Mouse (Mus musculus): Measurements from ENCODE around the gene Sfmbt2.

DNA sequence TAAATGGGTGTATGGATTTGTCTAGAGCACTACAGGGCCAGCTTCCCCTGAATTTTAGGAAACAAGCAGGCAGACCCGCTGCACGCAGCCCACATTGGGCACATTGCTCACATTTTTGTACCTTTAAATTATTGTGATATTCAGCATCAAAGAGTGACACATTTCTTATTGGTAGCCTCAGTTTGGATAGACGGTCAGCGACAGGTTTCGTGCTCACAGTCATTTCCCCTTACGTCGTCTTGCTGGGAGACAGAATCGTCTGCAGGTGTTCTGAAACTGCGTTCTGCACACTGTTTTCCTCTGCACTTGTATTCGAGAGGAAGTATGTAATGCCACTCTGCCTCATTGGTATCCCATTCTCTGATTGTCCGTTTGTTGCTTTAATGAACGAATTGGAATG is 88.0 kb downstream of the Sfmbt2 start:
- TF ChIP-seq USF1 (IDR thresholded peaks at IDR 0.05; ENCODE audit: low read depth, low read length) (no peak), RCOR1 (conservative IDR thresholded peaks at IDR 0.05; ENCODE audit: low read depth, low read length) (no peak), CTCF (conservative IDR thresholded peaks at IDR 0.05 in 1 of 2, IDR thresholded peaks at IDR 0.05 in 1 of 2; ENCODE audit: low read depth in 2 of 2, low read length in 2 of 2) (no peak), MXI1 (IDR thresholded peaks at IDR 0.05; ENCODE audit: low read depth, low read length) (no peak), MYC (IDR thresholded peaks at IDR 0.05; ENCODE audit: low read depth, low read length) (no peak), POLR2A (IDR thresholded peaks at IDR 0.05; ENCODE audit: low read depth, low read length) (no peak), USF2 (conservative IDR thresholded peaks at IDR 0.05; ENCODE audit: low read depth, low read length) (no peak), MAX (IDR thresholded peaks at IDR 0.05; ENCODE audit: low read length) (no peak), GABPA (IDR thresholded peaks at IDR 0.05; ENCODE audit: insufficient replicate concordance, low read depth, low read length) (no peak), NRF1 (IDR thresholded peaks at IDR 0.05; ENCODE audit: low read depth, low read length) (no peak), ELF1 (IDR thresholded peaks at IDR 0.05; ENCODE audit: low read depth, low read length) (no peak), EP300 (IDR thresholded peaks at IDR 0.05; ENCODE audit: low read length) (no peak), ZKSCAN1 (IDR thresholded peaks at IDR 0.05; ENCODE audit: borderline replicate concordance, low read depth, low read length) (no peak)

All from CH12.LX (cell line).